Mouse (Mus musculus) embryonic stem cell, embryonic (primary cell): ENCODE measurements around the gene Gm19668.
"Not testable (repeated sequence)": the region's sequence is repeated elsewhere in the genome, so short reads cannot be mapped to it uniquely, and the experiment has no call there.

Experiments
- CTCF ChIA-PET, 4 experiments: fragments of 300-600 bp in 2 of 4; fragments of 350-600 bp in 2 of 4; sonication (Branson Sonifier 250); formaldehyde crosslinking; loops; one replicate each; lab custom pipeline; 2022; ENCODE audit warnings: inconsistent platforms in 2 of 4; lab: Charles Lee
- POLR2A ChIA-PET, 4 experiments: fragments of 300-600 bp in 2 of 4; fragments of 350-600 bp in 2 of 4; sonication (Branson Sonifier 250); formaldehyde crosslinking; loops; one replicate each; lab custom pipeline; 2022; ENCODE audit warnings: antibody characterized with exemption in 4 of 4, inconsistent platforms in 1 of 4; lab: Charles Lee

Gene Gm19668

DNA sequence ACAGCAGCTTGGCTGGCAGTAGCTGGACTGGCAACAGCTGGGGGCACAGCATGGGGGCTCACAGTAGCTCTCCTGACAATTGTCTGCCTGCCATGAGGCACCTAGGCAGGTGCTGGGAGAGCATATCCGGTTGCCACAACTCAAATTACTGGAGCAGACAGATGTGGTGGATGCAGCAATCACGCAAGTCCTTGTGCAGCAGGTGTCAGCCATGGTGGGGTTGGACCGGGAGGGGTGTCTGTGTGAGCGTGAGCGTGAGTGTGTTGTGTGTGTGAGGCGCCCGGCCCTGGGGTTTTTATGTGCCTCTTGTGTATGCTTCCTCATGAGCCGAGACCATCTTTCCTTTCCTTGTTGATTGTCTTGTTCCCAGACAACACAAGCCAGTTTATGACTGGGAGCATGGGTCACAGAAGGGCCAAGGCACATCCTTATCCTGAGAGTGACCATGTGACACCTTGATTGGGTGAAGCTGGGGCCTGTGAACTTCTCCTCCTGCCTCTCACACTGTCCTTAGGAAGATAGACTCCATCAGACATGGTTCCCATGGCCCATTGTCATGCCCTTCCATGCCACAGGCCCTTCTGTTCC, at the start of gene Gm19668:
Gm19668 (minus strand) TSS at position 213 of the 588 bp plus-strand sequence.
- CTCF ChIA-PET = interaction anchor here in 2 of 4 experiments (0.5 to 0.7 kb wide), 2 partner anchors 9 to 17 kb away, joined by 3 read pairs; no protein-coding TSS in a partner anchor
- POLR2A ChIA-PET = interaction anchor here in 2 of 4 experiments (0.5 to 1.3 kb wide), 2 partner anchors 217 to 1395 kb away, joined by 3 to 5 read pairs; partner anchors contain the start of gene Pttg1ip (in 1 of the 2)

DNA sequence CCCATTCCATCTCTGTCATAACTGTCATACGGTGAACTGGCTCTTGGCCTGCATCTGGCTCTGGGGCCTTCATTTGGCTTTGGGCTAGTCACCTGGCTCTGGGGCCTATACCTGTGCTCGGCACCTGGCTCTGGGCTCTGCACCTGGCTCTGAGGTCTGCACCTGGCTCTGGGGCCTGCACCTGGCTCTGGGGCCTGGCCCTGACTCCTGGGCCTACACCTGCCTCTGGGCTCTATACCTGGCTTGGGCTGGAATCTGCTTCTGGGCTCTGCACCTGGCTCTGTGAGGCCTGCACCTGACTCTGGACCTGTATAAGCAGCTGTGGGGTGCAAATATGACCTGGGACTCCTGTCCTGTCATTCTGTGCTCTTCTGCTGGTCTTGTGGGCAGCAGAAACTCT, 48.6 kb upstream of the Gm19668 start:
- ChIA-PET CTCF (interaction anchor here in 1 of 4 experiments (0.7 kb wide), 1 partner anchor 275 kb away, joined by 4 read pairs; no protein-coding TSS in a partner anchor), POLR2A (no interaction called here)

DNA sequence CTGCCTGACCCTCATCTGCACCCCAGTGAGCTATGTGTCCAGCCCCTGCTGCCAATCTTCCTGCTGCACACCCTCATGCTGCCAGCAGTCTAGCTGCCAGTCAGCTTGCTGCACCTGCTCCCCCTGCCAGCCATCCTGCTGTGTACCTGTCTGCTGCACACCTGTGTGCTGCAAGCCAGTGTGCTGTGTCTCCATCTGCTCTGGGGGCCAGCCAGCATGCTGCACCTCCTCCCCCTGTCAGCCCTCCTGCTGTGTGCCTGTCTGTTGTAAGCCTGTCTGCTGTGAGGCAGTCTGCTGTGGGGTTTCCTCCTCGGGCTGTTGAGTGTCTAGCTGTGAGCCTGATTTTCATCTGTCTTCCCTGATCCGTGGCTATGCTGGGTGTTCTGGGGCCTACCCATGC, 48.0 kb upstream of the Gm19668 start:
- ChIA-PET POLR2A (interaction anchor here in 1 of 4 experiments (0.6 kb wide), 1 partner anchor 565 kb away, joined by 3 read pairs; no protein-coding TSS in a partner anchor), CTCF (interaction anchor here in 1 of 4 experiments (0.7 kb wide), 1 partner anchor 275 kb away, joined by 4 read pairs; no protein-coding TSS in a partner anchor)

DNA sequence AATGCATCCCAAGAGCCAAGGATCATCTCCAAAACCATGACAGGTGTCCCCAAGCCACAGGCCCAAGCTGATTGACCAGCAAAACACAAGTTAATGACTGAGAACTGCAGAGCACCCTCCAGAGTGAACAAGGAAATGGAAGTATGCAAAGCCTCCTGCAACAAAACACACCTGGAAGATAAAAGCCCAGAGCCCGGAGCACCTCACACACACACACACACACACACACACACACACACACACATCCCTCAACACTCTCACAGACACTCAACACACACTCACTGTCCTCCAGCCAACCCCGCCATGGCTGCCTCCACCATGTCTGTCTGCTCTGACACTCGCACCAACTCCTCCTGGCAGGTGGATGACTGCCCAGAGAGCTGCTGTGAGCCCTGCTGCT, 47.6 kb upstream of the Gm19668 start, which contains the start of gene Gm36176:
Gm36176 (plus strand) TSS at position 301 of the 400 bp plus-strand sequence.
- ChIA-PET CTCF (no interaction called here), POLR2A (interaction anchor here in 1 of 4 experiments (0.6 kb wide), 1 partner anchor 566 kb away, joined by 3 read pairs; no protein-coding TSS in a partner anchor)

DNA sequence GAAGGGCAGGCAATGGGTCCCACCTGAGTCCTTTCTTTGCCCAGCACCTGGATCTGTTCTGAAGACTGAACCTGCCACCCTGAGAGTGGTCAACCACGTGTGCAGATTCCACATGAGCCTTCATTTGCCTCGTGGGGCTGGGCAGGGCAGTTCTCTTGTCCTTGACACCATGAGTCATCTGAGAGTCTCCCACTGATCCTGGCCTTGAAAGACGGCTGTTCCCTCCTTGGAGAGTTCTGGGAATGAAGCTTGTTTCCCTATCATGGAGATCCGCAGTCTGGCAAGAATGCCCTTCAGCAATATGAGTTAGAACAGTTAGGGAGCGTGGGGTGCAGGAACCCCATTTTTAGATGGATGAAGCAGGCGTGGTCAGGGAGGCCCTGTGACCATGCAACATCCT, 40.1 kb upstream of the Gm19668 start:
- CTCF ChIA-PET = interaction anchor here in 1 of 4 experiments (0.6 kb wide), 1 partner anchor 341 kb away, joined by 4 read pairs; no protein-coding TSS in a partner anchor
- POLR2A ChIA-PET = interaction anchor here in 1 of 4 experiments (0.6 kb wide), 1 partner anchor 862 kb away, joined by 3 read pairs; no protein-coding TSS in a partner anchor

DNA sequence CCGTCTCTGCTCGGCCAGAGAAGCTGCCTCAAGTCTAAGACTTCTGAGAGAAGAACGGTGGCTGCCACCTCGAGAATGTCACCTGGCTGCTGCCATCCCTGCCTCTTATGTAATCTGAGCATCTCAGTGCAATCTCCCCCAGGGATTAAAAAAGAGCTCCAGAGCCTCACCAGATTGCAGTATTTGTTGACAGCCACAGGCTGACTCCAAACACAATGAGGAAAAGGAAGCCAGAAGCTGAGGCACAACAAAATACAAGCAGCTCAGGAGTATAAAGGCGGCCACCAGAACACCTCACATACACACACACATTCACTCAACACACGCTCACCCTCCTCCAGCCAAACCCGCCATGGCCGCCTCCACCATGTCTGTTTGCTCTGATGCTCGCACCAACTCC, 36.7 kb upstream of the Gm19668 start, which contains the start of gene Krtap10-10:
Krtap10-10 (plus strand) TSS at position 301 of the 400 bp plus-strand sequence.
- ChIA-PET CTCF (interaction anchor here in 1 of 4 experiments (0.6 to 1.6 kb wide), 3 partner anchors 14 to 83 kb away, joined by 3 to 4 read pairs (median 3); no protein-coding TSS in a partner anchor), POLR2A (interaction anchor here in 2 of 4 experiments (0.6 to 1.4 kb wide), 3 partner anchors 29 to 152 kb away, joined by 3 to 4 read pairs (median 3); partner anchors contain the start of gene Lrrc3 (in 1 of the 2))

DNA sequence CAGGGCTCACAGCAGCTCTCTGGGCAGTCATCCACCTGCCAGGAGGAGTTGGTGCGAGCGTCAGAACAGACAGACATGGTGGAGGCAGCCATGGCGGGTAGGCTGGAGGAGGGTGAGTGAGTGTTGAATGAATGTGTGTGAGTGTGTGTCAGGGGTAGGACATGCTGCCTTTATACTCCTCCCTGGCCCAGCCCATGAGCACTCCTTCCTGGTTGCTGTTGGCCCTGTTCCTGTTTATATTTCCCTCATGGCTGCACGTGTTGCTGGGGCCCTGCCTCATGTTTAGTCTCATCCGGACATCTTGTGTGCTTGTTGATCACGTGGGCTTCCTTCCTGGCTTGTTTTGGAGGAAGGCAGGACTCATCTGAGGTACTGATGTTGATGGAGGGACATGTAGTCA, 28.0 kb upstream of the Gm19668 start, which contains the start of gene Krtap10-4:
Krtap10-4 (minus strand) TSS at position 145 of the 400 bp plus-strand sequence.
- ChIA-PET POLR2A (interaction anchor here in 1 of 4 experiments (0.6 kb wide), 1 partner anchor 32 kb away, joined by 4 read pairs; the partner anchor contains the start of gene Gm9639), CTCF (no interaction called here)

DNA sequence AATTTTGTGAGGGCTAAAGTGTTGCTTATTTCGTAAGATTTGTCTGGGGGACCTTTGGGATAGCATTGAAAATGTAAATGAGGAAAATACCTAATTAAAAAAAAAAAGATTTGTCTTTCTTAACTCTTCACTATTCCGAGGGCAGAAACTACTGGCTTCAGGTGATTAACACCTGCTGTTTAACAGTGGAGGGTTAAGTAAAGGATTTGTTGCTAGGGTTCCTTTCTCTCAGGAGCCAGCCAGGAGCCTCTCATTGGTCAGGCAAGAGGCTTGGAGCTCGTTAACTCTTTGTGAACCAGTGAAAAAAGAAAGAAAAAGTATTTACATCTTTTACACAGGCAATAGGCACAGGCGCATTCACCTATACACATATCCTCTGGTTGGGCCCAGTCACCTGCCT, 20.3 kb upstream of the Gm19668 start:
- CTCF ChIA-PET = no interaction called here

DNA sequence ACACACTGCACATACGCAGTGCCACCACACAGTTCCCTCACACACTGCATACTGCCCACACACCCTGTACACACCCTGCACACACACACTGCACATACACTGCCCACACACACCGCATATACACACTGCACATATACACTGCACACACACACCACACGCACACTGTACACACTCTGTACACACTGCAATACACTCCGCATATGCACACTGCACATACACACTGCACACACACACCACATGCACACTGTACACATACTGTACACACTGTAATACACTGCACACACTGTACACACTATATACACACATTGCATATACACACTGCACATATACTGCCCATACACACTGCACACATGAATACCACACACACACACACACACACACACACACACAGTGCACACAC, 19.6 kb upstream of the Gm19668 start:
- POLR2A ChIA-PET = no interaction called here
- CTCF ChIA-PET = no interaction called here

More for the DNA sequence above, 20.3 kb upstream of the Gm19668 start:
- POLR2A ChIA-PET = no interaction called here

DNA sequence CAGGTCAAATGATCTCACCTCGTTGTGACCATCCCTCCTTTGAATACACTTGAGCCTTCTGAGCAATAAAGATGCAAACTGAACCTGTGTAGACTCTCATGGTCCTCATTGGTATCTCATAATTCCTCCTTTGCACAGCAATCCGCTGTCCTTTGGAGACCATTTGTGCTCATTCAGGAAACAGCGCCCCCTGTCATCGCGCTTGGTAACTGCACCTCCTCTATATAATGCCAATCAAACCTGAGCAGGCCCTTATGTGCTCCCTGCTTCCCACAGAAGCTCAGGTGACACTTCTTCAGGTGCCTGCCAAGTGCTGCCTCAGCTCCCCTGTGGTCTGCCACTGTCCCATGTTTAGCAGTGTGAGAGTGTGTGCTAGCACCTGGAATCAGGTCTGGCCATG, 16.6 kb upstream of the Gm19668 start:
- POLR2A ChIA-PET = no interaction called here

DNA sequence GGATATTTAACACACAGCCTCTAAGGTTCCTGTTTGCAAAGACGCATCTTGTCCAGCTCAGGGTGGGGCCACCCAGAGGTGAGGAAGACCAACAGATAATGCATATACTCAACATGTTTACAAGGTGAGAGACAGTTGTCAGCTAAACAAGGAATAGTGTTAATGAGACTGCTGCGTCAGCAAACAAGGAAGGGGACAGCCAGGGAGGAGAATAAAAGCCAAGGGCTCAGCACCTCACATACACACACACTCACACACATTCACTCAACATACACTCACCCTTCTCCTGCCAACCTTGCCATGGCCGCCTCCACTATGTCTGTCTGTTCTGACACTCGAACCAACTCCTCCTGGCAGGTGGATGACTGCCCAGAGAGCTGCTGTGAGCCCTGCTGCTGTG, 15.4 kb upstream of the Gm19668 start, which contains the start of gene Gm2696:
Gm2696 (plus strand) TSS at position 301 of the 400 bp plus-strand sequence.
- CTCF ChIA-PET = interaction anchor here in 2 of 4 experiments (0.7 to 1.3 kb wide), 5 partner anchors 8 to 111 kb away, joined by 3 to 4 read pairs (median 3); no protein-coding TSS in a partner anchor
- POLR2A ChIA-PET = interaction anchor here in 1 of 4 experiments (0.6 kb wide), 1 partner anchor 130 kb away, joined by 3 read pairs; no protein-coding TSS in a partner anchor

More for the DNA sequence above, 16.6 kb upstream of the Gm19668 start:
- CTCF ChIA-PET = interaction anchor here in 3 of 4 experiments (0.6 to 1.4 kb wide), 10 partner anchors 17 to 249 kb away, joined by 3 to 7 read pairs (median 3); partner anchors contain the start of gene Krtap10-10 (in 1 of the 3)

DNA sequence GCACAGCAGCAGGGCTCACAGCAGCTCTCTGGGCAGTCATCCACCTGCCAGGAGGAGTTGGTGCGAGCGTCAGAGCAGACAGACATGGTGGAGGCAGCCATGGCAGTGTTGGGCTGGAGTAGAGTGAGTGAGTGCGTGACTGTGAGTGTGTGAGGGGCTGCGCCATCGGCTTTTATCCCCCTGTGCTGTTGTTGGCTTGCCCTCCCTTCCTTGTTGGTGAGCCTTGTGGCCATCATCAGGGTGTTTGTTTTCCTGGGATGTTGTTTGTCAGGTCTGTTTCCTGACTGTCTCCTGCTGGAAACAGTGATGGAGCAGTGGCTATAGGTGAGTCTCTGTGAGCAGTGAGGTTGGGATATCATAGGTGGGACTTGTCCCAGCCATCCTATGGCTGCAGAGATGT, 12.8 kb upstream of the Gm19668 start, which contains the start of gene Gm9507:
Gm9507 (minus strand) TSS at position 101 of the 400 bp plus-strand sequence.
- ChIA-PET POLR2A (interaction anchor here in 1 of 4 experiments (1.5 kb wide), 1 partner anchor 12 kb away, joined by 3 read pairs; no protein-coding TSS in a partner anchor), CTCF (no interaction called here)

DNA sequence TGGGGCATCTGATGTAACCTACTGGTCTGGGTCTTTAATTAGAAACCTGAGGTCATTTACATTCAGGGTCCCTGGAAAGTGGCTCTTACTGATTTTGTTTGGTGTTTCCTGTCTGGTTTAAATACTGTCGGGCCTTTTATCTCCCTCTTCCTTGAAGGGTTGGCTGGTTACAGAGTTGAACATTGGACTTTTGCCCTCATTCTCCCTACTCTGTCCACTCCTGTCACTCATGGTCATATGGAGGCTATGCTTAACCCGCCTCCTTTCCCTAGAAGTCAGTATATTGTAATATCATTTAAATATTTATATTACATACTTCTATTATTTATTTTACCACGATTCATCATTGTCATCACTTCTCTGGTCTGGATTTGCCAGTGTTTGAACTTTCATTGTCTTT, 5.2 kb upstream of the Gm19668 start:
- POLR2A ChIA-PET = no interaction called here
- CTCF ChIA-PET = no interaction called here

DNA sequence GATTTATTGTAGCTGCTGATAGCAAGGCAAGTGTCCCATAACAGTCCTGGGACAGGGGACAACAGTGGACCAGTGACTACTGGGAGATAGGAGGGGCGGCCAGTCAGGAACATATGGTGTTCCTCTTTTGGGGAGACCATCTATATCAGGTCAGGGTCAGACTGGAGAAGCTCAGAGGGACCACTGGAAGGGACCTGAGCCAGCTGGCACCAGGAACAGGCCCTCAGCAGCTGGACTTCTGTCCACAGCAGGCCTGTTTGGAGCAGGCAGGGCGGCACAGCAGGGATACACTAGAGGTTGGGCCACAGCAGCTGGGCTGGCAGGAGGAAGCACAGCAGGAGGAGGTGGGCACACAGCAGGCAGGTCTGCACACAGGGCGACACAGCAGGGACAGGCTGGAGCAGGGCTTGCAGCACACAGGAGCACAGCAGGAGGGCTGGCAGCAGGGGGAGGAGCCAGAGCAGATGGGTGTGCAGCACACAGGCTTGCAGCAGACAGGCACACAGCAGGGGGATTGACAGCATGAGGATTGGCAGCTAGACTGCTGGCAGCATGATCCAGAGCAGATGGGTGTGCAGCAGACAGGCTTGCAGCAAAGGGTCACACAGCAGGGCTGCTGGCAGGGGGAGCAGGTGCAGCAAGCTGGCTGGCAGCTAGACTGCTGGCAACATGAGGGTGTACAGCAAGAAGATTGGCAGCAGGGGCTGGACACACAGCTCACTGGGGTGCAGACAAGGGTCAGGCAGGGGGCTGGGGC, 591 bp downstream of the Gm19668 start:
- POLR2A ChIA-PET = not testable (repeated sequence)

DNA sequence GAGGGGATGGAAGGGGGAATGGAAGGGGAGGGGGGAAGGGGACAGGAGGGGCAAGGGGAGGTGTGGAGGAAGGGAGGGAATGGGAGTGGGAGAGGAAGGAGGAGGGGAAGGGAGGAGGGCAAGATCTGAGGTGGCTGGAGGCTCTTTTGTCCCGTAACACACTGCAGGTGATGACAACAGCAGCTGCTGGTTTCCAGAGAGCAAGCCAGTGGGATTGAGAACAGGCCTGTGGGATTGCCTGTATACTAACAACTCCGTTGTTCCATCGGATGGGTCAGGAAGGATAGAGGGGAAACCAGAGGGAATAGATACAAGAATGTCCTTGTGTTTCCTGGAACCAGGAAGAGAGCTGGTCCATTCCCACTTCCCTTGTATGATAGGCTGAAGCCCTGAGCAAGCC, 1.3 kb downstream of the Gm19668 start:
- CTCF ChIA-PET = no interaction called here

More for the DNA sequence above, 591 bp downstream of the Gm19668 start:
- CTCF ChIA-PET = interaction anchor here in 2 of 4 experiments (0.5 to 0.7 kb wide), 2 partner anchors 9 to 17 kb away, joined by 3 read pairs; no protein-coding TSS in a partner anchor

DNA sequence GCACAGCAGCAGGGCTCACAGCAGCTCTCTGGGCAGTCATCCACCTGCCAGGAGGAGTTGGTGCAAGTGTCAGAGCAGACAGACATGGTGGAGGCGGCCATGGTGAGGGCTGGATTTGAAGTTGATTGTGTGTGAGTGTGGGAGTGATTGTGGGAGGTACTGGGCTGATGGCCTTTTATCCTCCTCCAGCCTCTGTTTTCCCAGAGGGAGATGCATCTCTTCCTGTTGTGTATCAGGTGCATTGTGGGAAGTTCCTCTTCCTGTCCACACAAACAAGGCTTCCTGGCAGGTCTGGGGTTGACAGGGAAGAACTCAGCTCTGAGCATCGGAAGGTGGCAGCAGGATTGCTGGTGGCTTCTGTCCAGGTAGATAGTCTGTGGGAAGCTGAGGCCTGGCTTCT, 4.0 kb downstream of the Gm19668 start, which contains the start of gene Gm9639:
Gm9639 (minus strand) TSS at position 101 of the 400 bp plus-strand sequence.
- CTCF ChIA-PET = interaction anchor here in 2 of 4 experiments (0.6 to 0.8 kb wide), 2 partner anchors 278 to 1449 kb away, joined by 3 to 4 read pairs; no protein-coding TSS in a partner anchor
- POLR2A ChIA-PET = interaction anchor here in 1 of 4 experiments (0.6 kb wide), 1 partner anchor 32 kb away, joined by 4 read pairs; no protein-coding TSS in a partner anchor

More for the DNA sequence above, 1.3 kb downstream of the Gm19668 start:
- POLR2A ChIA-PET = no interaction called here

DNA sequence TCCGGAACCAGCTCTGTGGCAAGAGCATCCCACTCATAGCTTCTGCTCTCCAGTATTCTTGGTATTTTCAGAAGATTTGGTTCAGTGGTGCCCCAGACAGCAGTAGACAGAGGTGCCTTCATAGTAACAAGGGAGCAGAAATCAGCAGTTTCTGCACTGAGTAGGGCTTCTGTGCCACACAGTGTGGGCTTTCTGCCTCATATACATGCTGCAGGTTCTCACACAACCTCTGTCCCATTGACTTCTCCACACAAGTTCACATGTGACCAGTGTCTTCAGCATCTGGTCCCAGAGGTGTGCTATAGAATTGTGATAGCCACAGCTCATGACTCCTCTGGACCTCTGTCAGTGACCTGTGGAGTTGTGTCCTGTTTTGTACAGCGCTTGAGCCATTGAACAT, 10.3 kb downstream of the Gm19668 start:
- ChIA-PET CTCF (no interaction called here), POLR2A (no interaction called here)

DNA sequence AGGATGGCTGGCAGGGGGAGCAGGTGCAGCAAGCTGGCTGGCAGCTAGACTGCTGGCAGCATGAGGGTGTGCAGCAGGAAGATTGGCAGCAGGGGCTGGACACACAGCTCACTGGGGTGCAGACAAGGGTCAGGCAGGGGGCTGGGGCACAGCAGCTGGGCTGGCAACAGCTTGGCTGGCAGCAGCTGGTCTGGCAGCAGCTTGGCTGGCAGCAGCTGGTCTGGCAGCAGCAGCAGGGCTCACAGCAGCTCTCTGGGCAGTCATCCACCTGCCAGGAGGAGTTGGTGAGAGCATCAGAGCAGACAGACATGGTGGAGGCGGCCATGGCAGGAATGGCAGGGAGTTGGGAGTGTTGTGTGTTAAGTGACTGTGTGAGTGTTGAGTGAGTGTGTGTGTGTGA, 11.1 kb downstream of the Gm19668 start, which contains the start of gene Gm7137:
Gm7137 (minus strand) TSS at position 325 of the 400 bp plus-strand sequence.
- CTCF ChIA-PET, POLR2A ChIA-PET: not testable (repeated sequence)
